Mouse (Mus musculus): ENCODE data around the gene Stk16. TPM values are rescaled to one million over a fixed set of nuclear protein-coding genes. Genes with fewer than 3 reads are reported as not detected.
"Not testable (repeated sequence)": the region's sequence is repeated elsewhere in the genome, so short reads cannot be mapped to it uniquely, and the experiment has no call there.

Stk16 gene
- polyA plus RNA-seq, 1 experiment from 2014 or later: 54.4 TPM

- 63% methylated on average over 7 of the region's 7 CpGs for WGBS
- Histone ChIP-seq H3K27me3 (replicated peaks; ENCODE audit: control insufficient read depth, insufficient read depth, low read length) (no peaks in the 10 kb centered on the region), H3K9ac (ENCODE audit: low read depth, low read length) (no peak overlapping the region), H3K4me3 (ENCODE audit: low read depth, low read length) (no peak overlapping the region), H3K27ac (ENCODE audit: low read depth, low read length) (no peak overlapping the region), H3K36me3 (ENCODE audit: control insufficient read depth, insufficient read depth) (no peaks in the 10 kb centered on the region), H3K4me1 (replicated peaks; ENCODE audit: control insufficient read depth, insufficient read depth, low read length) (no peaks in the 10 kb centered on the region; the same call in 1 of the 2 replicates), H3K4me2 (replicated peaks; ENCODE audit: low read depth) (no peak overlapping the region), H3K9me3 (ENCODE audit: control insufficient read depth) (no peaks in the 10 kb centered on the region)
- TF ChIP-seq CTCF (IDR thresholded peaks at IDR 0.05; ENCODE audit: low read depth): no peak
- no peak for ATAC-seq
These were observed 19.8 kb downstream of the Stk16 start for GRCm38 (mm10) chr1:75230335-75230994.

GRCm38 (mm10) chr1:75231224-75231623 is 20.6 kb downstream of the Stk16 start:
- Histone ChIP-seq H3K27ac (ENCODE audit: low read depth, low read length) (no peak overlapping the region), H3K9ac (ENCODE audit: low read depth, low read length) (no peak overlapping the region), H3K4me3 (ENCODE audit: low read depth, low read length) (no peak overlapping the region), H3K27me3 (replicated peaks; ENCODE audit: control insufficient read depth, insufficient read depth, low read length) (no peaks in the 10 kb centered on the region), H3K4me2 (replicated peaks; ENCODE audit: low read depth) (no peak overlapping the region), H3K9me3 (ENCODE audit: control insufficient read depth) (no peaks in the 10 kb centered on the region), H3K4me1 (replicated peaks; ENCODE audit: control insufficient read depth, insufficient read depth, low read length) (no peaks in the 10 kb centered on the region; the same call in 1 of the 2 replicates), H3K36me3 (ENCODE audit: control insufficient read depth, insufficient read depth) (no peaks in the 10 kb centered on the region)
- WGBS: 73% methylated on average over 4 of the region's 4 CpGs
- TF ChIP-seq CTCF (IDR thresholded peaks at IDR 0.05; ENCODE audit: low read depth): no peak
- no peak for ATAC-seq

- H3K9me3 ChIP-seq (ENCODE audit: control insufficient read depth): no peaks in the 10 kb centered on the region
- no peak within 1 kb of the TSS for H3K4me3 ChIP-seq (ENCODE audit: low read depth, low read length)
- no peak within 1 kb of the TSS for H3K4me2 ChIP-seq (replicated peaks; ENCODE audit: low read depth)
- no peak within 1 kb of the TSS for H3K27ac ChIP-seq (ENCODE audit: low read depth, low read length)
- no peaks in the 10 kb centered on the region; the same call in 1 of the 2 replicates for H3K4me1 ChIP-seq (replicated peaks; ENCODE audit: control insufficient read depth, insufficient read depth, low read length)
- ATAC-seq: no peak
- 62% methylated on average over 5 of the region's 5 CpGs for WGBS
- H3K9ac ChIP-seq (ENCODE audit: low read depth, low read length): no peak within 1 kb of the TSS
- H3K27me3 ChIP-seq (replicated peaks; ENCODE audit: control insufficient read depth, insufficient read depth, low read length): no peaks in the 10 kb centered on the region
- TF ChIP-seq CTCF (IDR thresholded peaks at IDR 0.05; ENCODE audit: low read depth): no peak
- no peaks in the 10 kb centered on the region for H3K36me3 ChIP-seq (ENCODE audit: control insufficient read depth, insufficient read depth)
These were observed 21.1 kb downstream of the Stk16 start, which contains the start of gene A630095N17Rik for GRCm38 (mm10) chr1:75231664-75232152. TSS of gene A630095N17Rik (minus strand) at chr1:75232102.

- H3K9ac ChIP-seq (ENCODE audit: low read depth, low read length); H3K4me3 ChIP-seq (ENCODE audit: low read depth, low read length); H3K27ac ChIP-seq (ENCODE audit: low read depth, low read length); H3K27me3 ChIP-seq (replicated peaks; ENCODE audit: control insufficient read depth, insufficient read depth, low read length); H3K36me3 ChIP-seq (ENCODE audit: control insufficient read depth, insufficient read depth); H3K4me1 ChIP-seq (replicated peaks; ENCODE audit: control insufficient read depth, insufficient read depth, low read length); ATAC-seq; H3K9me3 ChIP-seq (ENCODE audit: control insufficient read depth); H3K4me2 ChIP-seq (replicated peaks; ENCODE audit: low read depth): not testable (repeated sequence)
- peak; percentile 37 for TF ChIP-seq CTCF (IDR thresholded peaks at IDR 0.05; ENCODE audit: low read depth)
- 64% methylated on average over 4 of the region's 4 CpGs for WGBS
These were observed 21.9 kb downstream of the Stk16 start for GRCm38 (mm10) chr1:75232489-75232888.

GRCm38 (mm10) chr1:75234606-75235005 is 24.0 kb downstream of the Stk16 start:
- Histone ChIP-seq H3K4me2 (replicated peaks; ENCODE audit: low read depth) (peak overlapping the region; percentile 39; the same call in 1 of the 2 replicates), H3K4me3 (ENCODE audit: low read depth, low read length) (no peak overlapping the region), H3K4me1 (replicated peaks; ENCODE audit: control insufficient read depth, insufficient read depth, low read length) (no peaks in the 10 kb centered on the region; the same call in 1 of the 2 replicates), H3K27me3 (replicated peaks; ENCODE audit: control insufficient read depth, insufficient read depth, low read length) (no peaks in the 10 kb centered on the region), H3K9me3 (ENCODE audit: control insufficient read depth) (no peaks in the 10 kb centered on the region), H3K9ac (ENCODE audit: low read depth, low read length) (no peak overlapping the region), H3K36me3 (ENCODE audit: control insufficient read depth, insufficient read depth) (peaks cover 4% of the 10 kb centered on the region; the same call in 1 of the 2 replicates), H3K27ac (ENCODE audit: low read depth, low read length) (no peak overlapping the region)
- WGBS: 1% methylated on average over 8 of the region's 8 CpGs
- ATAC-seq: no peak
- TF ChIP-seq CTCF (IDR thresholded peaks at IDR 0.05; ENCODE audit: low read depth): peak; percentile 80

GRCm38 (mm10) chr1:75236117-75237050 is 25.7 kb downstream of the Stk16 start, which contains the start of gene Dnajb2:
TSS of gene Dnajb2 (plus strand) at chr1:75236406.
- H3K27me3 ChIP-seq (replicated peaks; ENCODE audit: control insufficient read depth, insufficient read depth, low read length): no peaks in the 10 kb centered on the region
- peak within 1 kb of the TSS; percentile 79 for H3K27ac ChIP-seq (ENCODE audit: low read depth, low read length)
- H3K36me3 ChIP-seq (ENCODE audit: control insufficient read depth, insufficient read depth): peaks cover 18% of the 10 kb centered on the region; the same call in 1 of the 2 replicates
- peak within 1 kb of the TSS; percentile 98 for H3K4me2 ChIP-seq (replicated peaks; ENCODE audit: low read depth)
- H3K4me3 ChIP-seq (ENCODE audit: low read depth, low read length): peak within 1 kb of the TSS; percentile 69
- WGBS: under 1% methylated on average over 63 of the region's 64 CpGs
- no peaks in the 10 kb centered on the region for H3K9me3 ChIP-seq (ENCODE audit: control insufficient read depth)
- no peaks in the 10 kb centered on the region; the same call in 1 of the 2 replicates for H3K4me1 ChIP-seq (replicated peaks; ENCODE audit: control insufficient read depth, insufficient read depth, low read length)
- peak within 1 kb of the TSS; percentile 81 for H3K9ac ChIP-seq (ENCODE audit: low read depth, low read length)
- ATAC-seq: peak; percentile 90
- TF ChIP-seq CTCF (IDR thresholded peaks at IDR 0.05; ENCODE audit: low read depth): no peak
